Mouse (Mus musculus) ovary, adult 18-20 months (tissue): ENCODE measurements around the gene Mkks.

Experiments used
- DNase-seq: peaks from one replicate; pipeline ENCODE4 v3.0.0; 2022; ENCODE audit warnings: low spot score, mixed read lengths

Mkks gene

GRCm38 (mm10) chr2:136834715-136835075 is 56.5 kb downstream of the Mkks start:
- DNase-seq: no peak

GRCm38 (mm10) chr2:136833976-136834714 is 57.0 kb downstream of the Mkks start:
- no peak for DNase-seq

- no peak for DNase-seq
These were observed 58.3 kb downstream of the Mkks start for GRCm38 (mm10) chr2:136832936-136833335.

GRCm38 (mm10) chr2:136827612-136828011 is 63.6 kb downstream of the Mkks start:
- no peak for DNase-seq
